Mouse (Mus musculus) testis, adult 2 months (tissue): ENCODE measurements at regions not wholly inside any gene's neighbourhood (a gene's known extent, or its start where the extent isn't known, plus 50 kb on each side); places are given as distances from the start of the nearest gene placed in this dataset.

Source experiments
- CTCF ChIP-seq: fragments of 200-500 bp; IDR thresholded peaks from 2 replicates; pipeline ENCODE4 v1.5.1; 2012; ENCODE audit warnings: low read depth, mild to moderate bottlenecking, inconsistent platforms, low read length, moderate library complexity; ENCODE audit not compliant: control insufficient read depth, insufficient read depth, insufficient replicate concordance
- POLR2A ChIP-seq: fragments of 200-500 bp; IDR thresholded peaks from 2 replicates; pipeline ENCODE4 v1.6.1; 2012; ENCODE audit warnings: low read depth, mild to moderate bottlenecking, inconsistent platforms, low read length, moderate library complexity; ENCODE audit not compliant: control insufficient read depth

DNA sequence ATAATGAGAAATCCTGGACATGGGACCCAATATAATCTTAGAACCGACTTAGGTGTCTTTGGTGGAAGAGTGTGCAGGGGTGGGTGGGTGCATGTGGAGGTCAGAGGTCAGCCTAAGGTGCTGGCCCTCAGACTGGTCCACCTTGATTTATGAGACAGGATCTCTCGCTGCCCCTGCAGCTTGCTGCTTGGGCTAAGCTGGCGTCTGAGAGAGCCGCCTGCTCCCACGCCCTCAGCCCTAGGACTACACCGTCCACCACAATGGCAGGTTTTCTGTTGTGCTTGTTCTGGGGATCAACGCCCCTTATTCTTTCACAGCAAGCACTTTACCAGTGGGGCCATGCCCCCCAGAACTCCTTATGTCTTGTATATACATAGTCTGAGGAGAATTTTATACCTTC lies 124.4 kb upstream of the Hs6st1 start:
- TF ChIP-seq CTCF (no peak), POLR2A (no peak)
